Mouse (Mus musculus) midbrain, embryonic 16.5 days (tissue): Measurements from ENCODE around the gene Sfn. TPM values are rescaled to one million over a fixed set of nuclear protein-coding genes. Genes with fewer than 3 reads are reported as not detected.
A peak's percentile ranks its signal among the peaks of the same experiment; 100 is the strongest.

Experiments used
- ATAC-seq: fragments of 200-750 bp; cut with Nextera tagmentation; 2 replicates; pipeline ENCODE4 v1.8.0; 2017; ENCODE audit warnings: moderate TSS enrichment
- H3K27ac ChIP-seq: fragments of 300-500 bp; sonication (generic); 2 replicates; pipeline ENCODE4 v1.5.1; 2014; ENCODE audit warnings: mild to moderate bottlenecking, low read length, mixed read lengths
- H3K27me3 ChIP-seq: fragments of 300-500 bp; sonication (generic); 2 replicates; pipeline ENCODE4 v1.6.1; 2014; ENCODE audit warnings: low read depth, low read length, mixed read lengths; ENCODE audit not compliant: control insufficient read depth, insufficient read depth
- H3K36me3 ChIP-seq: fragments of 300-500 bp; sonication (generic); 2 replicates; pipeline ENCODE4 v1.6.1; 2014; ENCODE audit warnings: mild to moderate bottlenecking, low read length, moderate library complexity, mixed read lengths; ENCODE audit not compliant: control insufficient read depth, insufficient read depth
- H3K4me1 ChIP-seq: fragments of 300-500 bp; sonication (generic); 2 replicates; pipeline ENCODE4 v1.6.1; 2014; ENCODE audit warnings: mild to moderate bottlenecking, low read length, mixed read lengths; ENCODE audit not compliant: control insufficient read depth, insufficient read depth
- H3K4me2 ChIP-seq: fragments of 300-500 bp; sonication (generic); 2 replicates; pipeline ENCODE4 v1.6.1; 2014; ENCODE audit warnings: mild to moderate bottlenecking, low read length, mixed read lengths
- H3K4me3 ChIP-seq: fragments of 300-500 bp; sonication (generic); 2 replicates; pipeline ENCODE4 v1.5.1; 2014; ENCODE audit warnings: low read depth, mild to moderate bottlenecking, low read length, moderate library complexity, mixed read lengths
- H3K9ac ChIP-seq: fragments of 300-500 bp; sonication (generic); 2 replicates; pipeline ENCODE4 v1.6.1; 2014; ENCODE audit warnings: low read depth, low read length, mixed read lengths
- H3K9me3 ChIP-seq: fragments of 300-500 bp; sonication (generic); replicated peaks from 2 replicates; pipeline ENCODE4 v1.6.1; 2014; ENCODE audit warnings: mild to moderate bottlenecking, low read length, mixed read lengths; ENCODE audit not compliant: control insufficient read depth, poor library complexity, severe bottlenecking
- WGBS: fragments of 180-500 bp; shearing (Covaris S2); extraction: QIAGEN DNeasy Blood & Tissue Kit; methylation state at CpG from one replicate; pipeline ENCODE4 v1.1.7; 2014; 5-methylcytosine and 5-hydroxymethylcytosine counted together
- polyA plus RNA-seq: library from polyadenylated mRNA; unstranded; fragments of >200 nt; fragmentation: Nextera tagmentation; extraction: Ambion mirVana; gene quantifications from 2 replicates; pipeline ENCODE4 v1.2.1, GENCODE M21; 2015

Gene Sfn
- polyA plus RNA-seq, 1 experiment from 2014 or later: 1.1 TPM

- peaks cover 13% of the 10 kb centered on the region for H3K4me1 ChIP-seq
- H3K9me3 ChIP-seq: no peaks in the 10 kb centered on the region
- peaks cover 42% of the 10 kb centered on the region for H3K27me3 ChIP-seq
- H3K36me3 ChIP-seq: peaks cover 22% of the 10 kb centered on the region; the same call in 1 of the 2 replicates
- no peak overlapping the region for H3K4me2 ChIP-seq
- no peak overlapping the region for H3K9ac ChIP-seq
- ATAC-seq: no peak
- no peak overlapping the region for H3K27ac ChIP-seq
- H3K4me3 ChIP-seq: no peak overlapping the region
- 94% methylated on average over 5 of the region's 5 CpGs for WGBS
These were observed 1.1 kb upstream of the Sfn start for GRCm38 (mm10) chr4:133603056-133603455.

DNA sequence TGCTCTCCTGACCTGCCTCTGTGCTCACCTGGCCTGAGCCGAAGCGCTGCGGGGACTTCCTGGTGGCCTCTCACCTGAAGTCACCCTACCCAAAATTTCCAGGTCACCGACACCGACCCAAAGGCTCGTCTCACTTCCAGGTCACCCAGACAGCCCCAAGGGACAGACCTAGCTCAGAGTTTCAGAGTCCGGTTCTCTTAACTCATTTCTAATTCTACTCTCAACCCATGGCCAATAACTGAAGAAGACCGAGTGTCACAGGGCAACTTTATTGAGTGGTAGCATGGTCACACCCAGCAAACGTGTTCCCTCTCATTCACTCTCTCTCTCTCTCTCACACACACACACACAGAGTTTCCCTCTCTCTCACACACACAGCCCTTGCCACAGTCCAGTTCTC is 1.7 kb downstream of the Sfn start:
- peaks cover 13% of the 10 kb centered on the region for H3K4me1 ChIP-seq
- ATAC-seq: no peak
- H3K36me3 ChIP-seq: peaks cover 6% of the 10 kb centered on the region; the same call in 1 of the 2 replicates
- H3K27ac ChIP-seq: no peak overlapping the region
- peaks cover 42% of the 10 kb centered on the region for H3K27me3 ChIP-seq
- 19% methylated on average over 9 of the region's 9 CpGs for WGBS
- no peaks in the 10 kb centered on the region for H3K9me3 ChIP-seq
- peak overlapping the region; percentile 45 for H3K4me3 ChIP-seq
- no peak overlapping the region for H3K9ac ChIP-seq
- H3K4me2 ChIP-seq: peak overlapping the region; percentile 85

GRCm38 (mm10) chr4:133599571-133600073 is 2.3 kb downstream of the Sfn start:
- Histone ChIP-seq H3K4me3 (peak overlapping the region; percentile 45), H3K27ac (no peak overlapping the region), H3K4me1 (peaks cover 13% of the 10 kb centered on the region), H3K9me3 (no peaks in the 10 kb centered on the region), H3K27me3 (peaks cover 42% of the 10 kb centered on the region), H3K4me2 (peak overlapping the region; percentile 85), H3K9ac (peak overlapping the region; percentile 48), H3K36me3 (0 out of 2 replicates have a peak, but pooled peaks cover 4% of the 10 kb centered on the region)
- WGBS: under 1% methylated on average over 46 of the region's 50 CpGs
- peak; percentile 93 for ATAC-seq

GRCm38 (mm10) chr4:133599116-133599515 is 2.9 kb downstream of the Sfn start:
- Histone ChIP-seq H3K27me3 (peaks cover 42% of the 10 kb centered on the region), H3K4me1 (peaks cover 13% of the 10 kb centered on the region), H3K36me3 (0 out of 2 replicates have a peak, but pooled peaks cover 3% of the 10 kb centered on the region), H3K9ac (peak overlapping the region; percentile 48; the same call in 1 of the 2 replicates), H3K4me2 (peak overlapping the region; percentile 85), H3K4me3 (peak overlapping the region; percentile 45), H3K27ac (no peak overlapping the region), H3K9me3 (no peaks in the 10 kb centered on the region)
- 25% methylated on average over 7 of the region's 7 CpGs for WGBS
- ATAC-seq: no peak

DNA sequence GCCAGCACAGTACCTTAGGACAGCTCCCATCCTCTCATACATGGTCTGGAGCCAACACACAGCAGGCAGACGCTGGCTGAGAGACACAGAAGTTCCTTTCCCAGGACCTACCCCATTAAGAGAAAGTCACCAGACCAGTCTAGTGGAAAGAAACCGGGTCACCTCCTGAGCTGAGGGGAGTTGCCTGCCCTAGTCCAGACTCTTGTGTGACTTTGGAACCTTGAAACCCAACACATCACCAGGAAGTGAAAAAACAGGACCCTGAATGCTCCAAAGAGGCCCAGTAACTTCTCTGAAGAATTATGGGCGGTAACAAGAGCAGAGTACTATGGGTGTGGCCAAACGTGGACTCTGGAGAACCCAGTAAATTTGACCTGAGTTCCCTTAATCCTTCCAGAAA is 3.4 kb downstream of the Sfn start:
- Histone ChIP-seq H3K27me3 (peaks cover 42% of the 10 kb centered on the region), H3K36me3 (no peaks in the 10 kb centered on the region), H3K9ac (no peak overlapping the region), H3K4me2 (no peak overlapping the region), H3K9me3 (no peaks in the 10 kb centered on the region), H3K27ac (no peak overlapping the region), H3K4me1 (peaks cover 13% of the 10 kb centered on the region), H3K4me3 (no peak overlapping the region)
- no peak for ATAC-seq
- WGBS: 49% methylated on average over 4 of the region's 4 CpGs

DNA sequence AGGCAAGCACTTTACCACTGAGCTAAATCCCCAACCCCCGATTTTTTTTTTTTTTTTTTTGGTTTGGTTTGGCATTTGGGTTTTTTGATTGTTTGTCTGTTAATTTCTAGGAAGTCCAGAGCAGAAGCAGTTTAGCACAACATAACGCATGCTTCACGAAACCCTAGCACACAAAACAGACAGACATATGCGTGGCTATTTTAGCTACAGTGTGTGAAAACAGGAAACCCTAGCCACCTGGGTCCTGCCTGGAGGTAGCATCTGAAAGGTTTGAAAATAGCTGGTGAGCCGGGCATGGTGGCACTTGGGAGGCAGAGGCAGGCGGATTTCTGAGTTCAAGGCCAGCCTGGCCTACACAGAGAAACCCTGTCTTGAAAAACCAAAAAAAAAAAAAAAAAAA is 5.9 kb downstream of the Sfn start:
- Histone ChIP-seq H3K27me3 (peaks cover 24% of the 10 kb centered on the region), H3K4me3 (no peak overlapping the region), H3K27ac (no peak overlapping the region), H3K36me3 (no peaks in the 10 kb centered on the region), H3K4me1 (peaks cover 13% of the 10 kb centered on the region), H3K4me2 (no peak overlapping the region), H3K9me3 (no peaks in the 10 kb centered on the region), H3K9ac (no peak overlapping the region)
- no peak for ATAC-seq
- WGBS: 87% methylated on average over 6 of the region's 6 CpGs

GRCm38 (mm10) chr4:133595538-133595937 is 6.4 kb downstream of the Sfn start:
- Histone ChIP-seq H3K4me1 (peaks cover 13% of the 10 kb centered on the region), H3K4me3 (no peak overlapping the region), H3K9me3 (no peaks in the 10 kb centered on the region), H3K27ac (no peak overlapping the region), H3K9ac (no peak overlapping the region), H3K27me3 (peaks cover 24% of the 10 kb centered on the region), H3K4me2 (no peak overlapping the region), H3K36me3 (no peaks in the 10 kb centered on the region)
- 77% methylated on average over 7 of the region's 7 CpGs for WGBS
- no peak for ATAC-seq

DNA sequence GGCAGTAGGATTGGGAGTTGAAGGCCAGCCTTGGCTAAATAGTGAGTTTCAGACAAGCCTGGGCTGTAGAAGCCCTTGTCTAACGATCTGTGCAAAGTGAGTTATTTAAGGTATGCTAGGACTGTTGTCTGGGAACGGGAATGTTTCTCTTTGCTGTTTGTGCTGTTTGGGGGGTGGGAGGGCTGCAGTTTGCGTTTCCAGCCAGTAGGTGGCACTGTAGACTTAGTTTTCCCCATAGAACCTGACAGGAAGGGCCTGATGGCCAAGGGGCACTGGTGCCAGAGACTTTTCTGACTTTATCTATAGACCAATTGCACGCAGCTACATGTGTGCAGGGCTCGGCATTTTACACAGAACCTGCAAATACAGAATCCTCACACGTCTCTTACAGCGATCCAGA is 9.4 kb downstream of the Sfn start:
- Histone ChIP-seq H3K27ac (no peak overlapping the region), H3K27me3 (no peaks in the 10 kb centered on the region), H3K36me3 (peaks cover 14% of the 10 kb centered on the region), H3K4me3 (no peak overlapping the region), H3K9me3 (no peaks in the 10 kb centered on the region), H3K9ac (no peak overlapping the region), H3K4me2 (no peak overlapping the region), H3K4me1 (no peaks in the 10 kb centered on the region)
- ATAC-seq: no peak
- WGBS: 28% methylated on average over 7 of the region's 7 CpGs

DNA sequence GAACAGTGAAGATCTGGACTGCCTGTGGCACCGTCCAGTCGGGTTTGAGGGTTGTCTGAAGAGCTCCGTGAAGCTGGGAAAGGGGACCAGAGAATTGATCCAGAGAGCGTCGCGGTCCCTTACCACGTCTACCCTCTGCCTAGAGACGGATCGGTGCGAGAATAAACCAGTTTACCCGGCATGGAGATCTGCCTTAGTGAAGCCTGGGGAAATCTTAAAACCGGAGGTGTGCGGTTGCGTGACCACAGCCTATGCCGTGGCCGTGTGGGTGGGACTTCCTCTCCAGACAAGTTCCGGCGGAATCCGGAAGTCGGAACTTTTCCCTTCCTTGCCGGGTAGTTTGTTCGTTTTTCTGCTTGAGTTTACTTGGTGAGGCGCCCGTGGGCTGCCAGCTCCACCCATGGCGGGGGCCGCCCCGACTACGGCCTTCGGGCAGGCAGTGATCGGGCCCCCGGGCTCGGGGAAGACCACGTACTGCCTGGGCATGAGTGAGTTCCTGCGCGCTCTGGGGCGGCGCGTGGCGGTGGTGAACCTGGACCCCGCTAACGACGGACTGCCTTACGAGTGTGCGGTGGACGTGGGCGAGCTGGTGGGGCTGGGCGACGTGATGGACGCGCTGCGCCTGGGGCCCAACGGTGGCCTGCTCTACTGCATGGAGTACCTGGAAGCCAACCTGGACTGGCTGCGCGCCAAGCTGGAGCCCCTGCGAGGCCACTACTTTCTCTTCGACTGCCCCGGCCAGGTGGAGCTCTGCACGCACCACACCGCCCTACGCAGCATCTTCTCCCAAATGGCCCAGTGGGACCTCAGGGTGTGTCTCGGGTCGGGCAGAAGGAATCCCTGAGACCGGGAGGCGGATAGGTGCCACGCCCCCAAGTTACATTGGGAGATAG is 17.7 kb downstream of the Sfn start, which contains the start of gene Gpn2:
TSS of gene Gpn2 (plus strand) at position 304 of the 893 bp plus-strand sequence.
- Histone ChIP-seq H3K4me3 (peak within 1 kb of the TSS; percentile 97), H3K4me1 (peaks cover 11% of the 10 kb centered on the region), H3K27ac (peak within 1 kb of the TSS; percentile 87), H3K4me2 (peak within 1 kb of the TSS; percentile 100), H3K36me3 (peaks cover 27% of the 10 kb centered on the region), H3K9ac (peak within 1 kb of the TSS; percentile 89), H3K27me3 (no peaks in the 10 kb centered on the region), H3K9me3 (no peaks in the 10 kb centered on the region)
- WGBS: 2% methylated on average over 65 of the region's 65 CpGs
- ATAC-seq: peak; percentile 93
